Mouse (Mus musculus) neural tube, embryonic 10.5 days (tissue): Measurements from ENCODE around the gene Evpl.

Source experiments
- DNase-seq: peaks from one replicate; pipeline ENCODE4 v3.0.0-alpha.2; 2017; ENCODE audit warnings: low spot score; ENCODE audit errors: extremely low spot score

Gene Evpl

DNA sequence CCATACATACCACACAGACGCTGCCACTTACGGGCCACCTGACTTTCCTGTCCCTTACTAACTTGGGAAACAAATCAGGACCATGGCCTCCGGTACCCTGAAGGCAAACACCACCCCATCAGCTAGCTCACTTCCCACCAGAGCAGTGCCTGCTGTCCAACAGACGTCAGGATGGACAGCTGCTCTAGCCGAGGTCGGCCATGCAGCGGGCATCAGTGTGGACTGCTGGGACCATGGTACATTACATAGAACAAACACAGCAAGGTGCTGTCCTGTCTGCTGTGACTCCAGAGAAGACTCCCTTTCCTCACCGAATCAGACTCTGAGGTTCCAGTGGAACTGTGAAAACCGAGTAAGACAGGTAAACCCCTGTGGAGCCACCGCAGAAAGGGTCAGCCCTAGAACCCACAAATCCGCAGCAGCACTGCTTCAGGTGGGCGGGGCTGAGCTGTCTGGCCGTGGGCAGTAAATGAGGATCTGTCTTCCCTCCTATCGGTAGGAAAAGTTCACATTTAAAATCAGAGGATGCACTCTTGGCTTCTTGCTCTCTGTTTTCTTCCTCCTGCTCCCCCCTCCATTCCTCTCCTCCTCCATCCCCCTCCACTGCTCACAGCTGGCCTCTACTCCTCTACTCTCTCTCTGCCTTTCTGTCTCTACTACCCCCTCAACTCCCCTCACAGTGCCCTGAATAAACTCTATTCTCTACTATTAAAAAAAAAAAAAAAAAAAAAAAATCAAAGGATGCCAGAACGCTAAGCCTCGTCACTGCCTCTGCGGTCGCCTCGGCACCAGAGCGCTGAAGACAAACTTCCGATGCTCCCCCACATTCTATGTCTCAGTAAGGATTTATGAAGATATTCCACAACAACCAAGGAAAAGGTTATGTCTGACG lies 17.5 kb upstream of the Evpl start:
- DNase-seq: no peak

GRCm38 (mm10) chr11:116254627-116255026 lies 16.8 kb upstream of the Evpl start:
- DNase-seq: no peak

- no peak for DNase-seq
Measured at GRCm38 (mm10) chr11:116253076-116253600, 15.3 kb upstream of the Evpl start.

- no peak for DNase-seq
Measured at GRCm38 (mm10) chr11:116250898-116251297, 13.0 kb upstream of the Evpl start.

DNA sequence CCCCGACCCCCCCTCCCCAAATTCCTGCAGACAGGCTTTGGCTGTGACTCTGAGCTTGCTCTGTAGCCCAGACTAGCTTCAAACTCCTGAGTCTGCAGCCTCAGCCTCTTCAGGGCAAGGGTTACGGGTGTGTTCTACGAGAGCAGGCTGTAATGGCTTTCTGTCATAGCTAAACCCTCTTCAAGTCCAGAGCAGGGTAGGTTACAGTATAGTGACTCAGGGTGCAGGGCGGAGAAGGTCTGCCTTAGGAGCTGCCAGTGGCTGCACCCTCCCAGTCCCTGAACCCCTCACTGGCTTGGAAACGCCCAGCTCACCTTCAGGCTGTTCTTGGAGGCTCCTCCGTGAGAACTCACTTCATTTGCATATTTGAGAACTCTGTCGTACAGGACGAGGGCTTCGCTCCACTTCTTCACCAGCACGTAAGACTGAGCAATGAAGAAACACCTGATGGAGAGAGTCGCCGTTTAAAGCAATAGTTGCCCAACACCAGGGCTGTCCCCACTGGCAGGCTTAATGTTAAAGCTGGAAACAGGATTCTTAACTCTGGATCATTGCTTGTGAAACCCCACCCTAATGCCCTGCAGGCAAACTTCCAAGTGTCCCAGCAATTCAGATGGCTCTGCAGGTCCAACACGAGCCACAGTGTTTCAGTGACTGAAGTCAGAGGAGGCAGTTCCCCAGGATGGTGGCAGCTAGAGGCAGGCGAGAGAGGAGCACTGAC lies 9.8 kb upstream of the Evpl start:
- DNase-seq: no peak

DNA sequence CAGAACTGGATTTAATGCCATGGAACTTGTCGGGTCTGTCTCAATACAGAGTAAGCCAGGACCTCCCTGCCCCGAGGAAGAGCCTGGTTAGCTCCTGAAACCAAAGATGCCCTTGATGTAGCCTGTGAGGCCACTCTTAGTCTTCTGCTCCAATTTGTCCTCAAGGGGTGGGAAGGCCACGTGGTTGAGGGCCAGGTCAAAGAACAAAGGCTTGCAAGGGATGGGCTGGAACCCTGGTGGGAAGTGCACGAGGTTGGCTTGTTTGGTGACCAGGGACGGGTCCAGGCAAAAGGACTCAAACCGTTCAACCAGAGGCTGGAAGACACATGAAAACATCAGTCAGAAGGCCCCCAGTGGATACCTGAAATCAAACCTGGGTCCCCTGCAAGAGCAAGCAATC lies 7.7 kb upstream of the Evpl start:
- DNase-seq: no peak

DNA sequence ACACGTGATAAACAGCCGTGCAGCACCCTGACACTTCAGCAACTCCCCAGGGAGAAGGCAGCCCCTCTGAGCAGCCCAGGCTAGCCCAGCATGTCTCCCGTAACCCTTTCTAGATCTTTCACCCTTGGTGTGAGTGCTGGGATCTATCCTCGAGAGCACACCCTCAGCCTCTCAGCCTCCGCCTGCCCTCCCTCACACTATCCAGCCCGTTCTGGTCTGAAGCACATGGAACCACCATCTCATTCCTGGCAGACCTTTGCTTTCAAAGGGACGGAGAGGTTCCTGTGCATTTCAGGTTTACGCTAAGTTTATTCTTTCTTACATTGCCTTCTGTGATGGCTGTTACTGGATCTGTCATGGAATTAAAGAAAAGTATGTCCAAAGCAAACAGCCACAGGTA lies 6.7 kb upstream of the Evpl start:
- DNase-seq: no peak

GRCm38 (mm10) chr11:116241744-116242235 lies 3.9 kb upstream of the Evpl start:
- peak; percentile 66 for DNase-seq

GRCm38 (mm10) chr11:116239797-116240196 lies 1.9 kb upstream of the Evpl start:
- DNase-seq: peak; percentile 48

DNA sequence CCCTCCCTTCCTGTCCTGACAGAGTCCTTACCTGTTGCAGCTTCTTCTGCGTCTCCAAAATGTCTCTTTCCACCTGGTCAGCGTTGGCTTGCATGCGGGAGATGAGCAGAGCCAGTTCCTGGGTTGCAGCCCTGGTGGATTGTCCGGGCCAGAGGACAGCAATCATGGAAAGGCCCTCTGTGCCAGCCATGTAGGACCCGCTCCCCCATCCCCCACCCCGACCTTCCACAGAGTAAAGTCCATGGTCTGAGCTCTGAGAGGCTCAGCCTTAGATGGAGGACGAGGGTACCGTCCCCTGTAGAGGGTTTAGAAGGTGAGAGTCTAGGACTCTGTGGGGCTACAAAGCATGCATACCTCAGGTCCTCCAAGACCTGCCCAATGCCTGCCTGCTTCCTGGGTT lies 3.0 kb downstream of the Evpl start:
- DNase-seq: no peak

DNA sequence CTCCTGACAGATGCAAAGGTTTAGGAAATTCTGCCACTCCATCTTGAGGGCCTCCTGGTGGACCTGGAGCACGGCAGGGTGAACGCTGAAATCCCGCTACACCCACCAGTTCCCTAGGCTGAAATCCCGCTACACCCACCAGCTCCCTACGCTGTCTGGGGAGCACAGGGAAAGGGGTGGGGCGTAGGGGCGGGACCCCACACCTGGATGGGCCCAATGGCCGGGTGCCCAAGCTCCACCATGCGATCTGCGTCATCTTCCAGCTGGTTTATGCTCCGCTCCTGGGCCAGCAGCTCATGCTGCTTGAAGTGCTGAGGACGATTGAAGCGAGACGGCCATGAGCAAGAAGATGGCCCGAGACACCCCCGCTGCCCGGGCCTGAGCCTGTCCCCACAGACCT lies 5.5 kb downstream of the Evpl start:
- DNase-seq: no peak

DNA sequence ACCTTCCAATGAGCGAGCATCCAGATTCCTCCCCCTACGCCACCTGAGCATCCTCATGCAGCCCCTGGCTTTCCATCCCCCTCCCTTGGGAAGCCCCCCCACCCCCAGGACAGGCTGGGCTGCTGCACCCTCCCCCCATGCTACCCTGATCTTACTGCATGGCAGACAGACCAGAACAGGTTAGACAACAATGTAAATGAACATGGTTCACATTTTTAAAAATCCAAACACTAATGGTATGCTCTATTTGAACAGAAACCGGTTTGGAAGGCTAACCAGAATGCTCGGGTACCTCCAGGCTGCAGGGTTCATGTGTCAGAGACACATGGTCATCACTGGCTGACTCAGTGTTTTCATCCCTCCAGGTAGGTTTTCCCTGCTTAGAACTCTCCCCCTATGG lies 9.2 kb downstream of the Evpl start:
- no peak for DNase-seq

DNA sequence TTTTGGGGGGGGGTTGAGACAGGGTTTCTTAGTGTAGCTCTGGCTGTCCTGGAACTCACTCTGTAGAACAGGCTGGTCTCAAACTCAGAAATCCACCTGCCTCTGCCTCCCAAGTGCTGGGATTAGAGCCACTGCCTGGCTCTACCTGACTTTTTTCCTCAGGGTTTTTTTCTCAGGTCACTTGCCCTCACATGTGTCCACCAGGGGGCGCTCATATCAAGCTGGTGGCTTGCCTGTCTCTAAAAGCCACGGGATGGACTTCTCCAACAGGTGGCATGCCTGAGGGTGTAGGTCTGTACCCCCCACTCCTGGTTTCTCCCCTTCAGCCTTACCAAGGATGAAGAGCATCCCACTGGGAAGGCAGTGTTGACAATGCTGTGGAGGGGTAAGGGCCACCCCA lies 11.5 kb downstream of the Evpl start:
- DNase-seq: peak; percentile 87

GRCm38 (mm10) chr11:116222740-116223059 lies 15.2 kb downstream of the Evpl start:
- DNase-seq: no peak

DNA sequence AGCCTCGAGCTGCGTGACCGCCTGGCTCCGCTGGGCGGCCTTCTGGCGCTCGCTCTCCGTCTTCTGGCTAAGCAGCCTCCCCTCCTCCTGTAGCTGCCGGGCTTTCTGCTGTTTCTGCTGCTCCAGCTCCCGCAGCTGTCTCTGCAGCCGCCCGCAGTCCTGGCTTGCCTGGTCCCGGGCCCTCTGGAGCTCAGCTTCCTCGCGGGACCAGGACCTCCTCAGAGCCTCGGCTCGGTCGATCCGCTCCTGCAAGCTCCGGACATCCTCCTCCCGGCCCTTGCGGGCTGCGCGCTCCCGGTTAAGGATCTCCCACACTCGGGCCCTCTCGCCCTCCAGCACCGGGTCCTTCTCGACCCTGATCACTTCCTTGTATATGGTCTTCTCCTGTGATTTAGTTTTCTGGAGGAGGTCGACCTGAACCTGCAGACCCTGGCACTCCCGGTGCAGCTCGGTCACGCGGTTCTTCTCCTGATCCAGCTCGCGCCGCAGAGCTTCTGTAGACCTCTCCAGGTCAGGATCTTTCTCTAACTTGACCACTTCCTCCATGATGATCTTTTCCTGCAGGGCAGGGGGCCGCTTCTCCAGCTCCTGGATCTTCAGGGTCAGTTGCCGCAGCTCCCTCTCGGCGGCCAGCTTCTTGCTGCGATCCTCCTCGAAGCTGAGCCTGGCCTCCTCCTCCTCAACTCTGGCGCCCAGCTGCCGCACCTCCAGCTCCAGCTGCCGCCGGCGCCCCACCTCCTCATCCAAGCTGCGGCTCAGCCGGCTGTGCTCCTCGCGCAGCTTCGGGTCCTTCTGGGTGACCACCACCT lies 15.7 kb downstream of the Evpl start:
- peak; percentile 67 for DNase-seq

- peak; percentile 60 for DNase-seq
Measured at GRCm38 (mm10) chr11:116219885-116220284, 18.0 kb downstream of the Evpl start.

GRCm38 (mm10) chr11:116218737-116219400 lies 19.0 kb downstream of the Evpl start:
- no peak for DNase-seq

GRCm38 (mm10) chr11:116218263-116218662 lies 19.6 kb downstream of the Evpl start:
- DNase-seq: no peak

- DNase-seq: no peak
Measured at GRCm38 (mm10) chr11:116216549-116216948, 21.3 kb downstream of the Evpl start.

- DNase-seq: no peak
Measured at GRCm38 (mm10) chr11:116215991-116216390, 21.9 kb downstream of the Evpl start.

DNA sequence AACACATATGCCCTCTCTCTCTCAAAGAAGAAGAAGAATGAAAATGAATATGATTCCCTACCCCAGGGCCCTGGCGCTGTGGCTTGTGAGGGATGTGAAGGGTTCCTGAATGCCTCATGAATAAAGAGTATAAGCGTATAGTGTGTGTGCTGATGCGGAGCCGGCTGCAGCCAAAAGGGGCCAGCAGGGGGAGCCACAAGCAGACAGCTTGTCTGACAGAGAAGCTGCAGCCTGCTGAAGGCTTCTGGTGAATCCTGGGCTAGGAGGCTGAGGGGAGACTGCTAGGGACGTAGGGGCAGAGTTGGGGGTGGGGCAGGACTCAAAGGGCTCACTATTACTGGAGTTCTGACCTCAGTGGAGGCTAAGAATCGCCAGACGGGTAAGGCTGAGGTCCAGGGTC lies 22.7 kb downstream of the Evpl start:
- no peak for DNase-seq
